Mouse (Mus musculus) C2C12 (cell line): ENCODE measurements at regions not wholly inside any gene's neighbourhood (a gene's known extent, or its start where the extent isn't known, plus 50 kb on each side); places are given as distances from the start of the nearest gene placed in this dataset.

Experiments
- CEBPB ChIP-seq: IDR thresholded peaks from one replicate; pipeline ENCODE4 v1.6.1; 2011; ENCODE audit warnings: low read depth, mild to moderate bottlenecking, control low read depth, moderate library complexity
- CTCF ChIP-seq: IDR thresholded peaks from one replicate; pipeline ENCODE4 v1.5.1; 2011; ENCODE audit not compliant: control insufficient read depth, insufficient read depth, insufficient read length
- FOSL1 ChIP-seq: IDR thresholded peaks from one replicate; pipeline ENCODE4 v1.8.0; 2011; ENCODE audit warnings: mild to moderate bottlenecking, low read length; ENCODE audit not compliant: poor library complexity, insufficient read depth, severe bottlenecking
- MYOD1 ChIP-seq: IDR thresholded peaks from one replicate; pipeline ENCODE4 v1.6.1; 2011; ENCODE audit warnings: low read depth; ENCODE audit not compliant: control insufficient read depth, insufficient read length
- MYOG ChIP-seq: IDR thresholded peaks from one replicate; pipeline ENCODE4 v1.6.1; 2011; ENCODE audit not compliant: control insufficient read depth, insufficient read length; ENCODE audit errors: extremely low read depth
- USF1 ChIP-seq: IDR thresholded peaks from one replicate; pipeline ENCODE4 v1.6.1; 2011; ENCODE audit warnings: low read depth, mild to moderate bottlenecking, control low read depth, moderate library complexity

- TF ChIP-seq CTCF, result no peak
- TF ChIP-seq USF1, result no peak
- no peak for TF ChIP-seq CEBPB
- no peak for TF ChIP-seq MYOD1
- TF ChIP-seq MYOG, result no peak
- TF ChIP-seq FOSL1, result no peak
These were observed 395.8 kb downstream of the Actr3 start for GRCm38 (mm10) chr1:125039572-125040326.
